Mouse (Mus musculus): ENCODE results near the gene Kif13a. TPM values are rescaled to one million over a fixed set of nuclear protein-coding genes. Genes with fewer than 3 reads are reported as not detected.

Gene Kif13a
- total and polyA plus RNA-seq, 2 experiments from 2014 or later = 13.3 to 21.6 TPM

GRCm38 (mm10) chr13:46748138-46748873, 181.4 kb downstream of the Kif13a start:
- H3K36me3 ChIP-seq (ENCODE audit: insufficient read depth, low read length) = peaks cover 22% of the 10 kb centered on the region; the same call in 1 of the 2 replicates
- no peak overlapping the region for H3K9ac ChIP-seq (replicated peaks; ENCODE audit: low read length)
- no peaks in the 10 kb centered on the region for H3K9me3 ChIP-seq (ENCODE audit: low read length)
- no peak for ATAC-seq
- no peak for DNase-seq (ENCODE audit: low spot score)
- WGBS = 89% methylated on average over 5 of the region's 5 CpGs
- H3K4me3 ChIP-seq (ENCODE audit: low read length) = no peak overlapping the region
- H3K4me2 ChIP-seq (ENCODE audit: low read depth, low read length) = no peak overlapping the region
- no peaks in the 10 kb centered on the region for H3K27me3 ChIP-seq (ENCODE audit: insufficient read depth, low read length)
- H3K4me1 ChIP-seq (ENCODE audit: insufficient read depth, low read length) = no peaks in the 10 kb centered on the region
- H3K27ac ChIP-seq = no peak overlapping the region
- TF ChIP-seq CTCF (IDR thresholded peaks at IDR 0.05; ENCODE audit: low read depth) = no peak

DNA sequence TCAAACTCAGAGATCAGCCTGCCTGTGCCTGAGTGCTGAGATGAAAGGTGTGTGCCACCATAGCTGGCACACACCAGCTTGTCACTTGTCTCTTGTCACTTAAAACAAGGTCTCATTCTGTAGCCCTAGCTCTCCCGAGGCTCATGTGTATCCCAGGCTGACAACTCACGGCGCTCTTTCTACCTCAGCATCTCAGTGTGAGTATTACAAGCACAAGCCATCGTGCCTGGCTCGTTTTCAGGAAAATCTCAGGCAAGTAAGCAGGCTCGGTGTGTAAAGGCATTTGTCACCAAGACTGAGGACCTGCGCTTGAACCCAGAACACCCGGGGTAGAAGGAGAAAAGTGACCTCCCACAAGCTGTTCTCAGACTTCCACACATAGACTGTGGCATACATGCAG, 185.8 kb downstream of the Kif13a start:
- no peak overlapping the region for H3K27ac ChIP-seq
- WGBS = 86% methylated on average over 8 of the region's 8 CpGs
- no peak overlapping the region for H3K9ac ChIP-seq (replicated peaks; ENCODE audit: low read length)
- H3K9me3 ChIP-seq (ENCODE audit: low read length) = no peaks in the 10 kb centered on the region
- DNase-seq (ENCODE audit: low spot score) (no peak), ATAC-seq (no peak)
- no peaks in the 10 kb centered on the region for H3K27me3 ChIP-seq (ENCODE audit: insufficient read depth, low read length)
- no peak overlapping the region for H3K4me3 ChIP-seq (ENCODE audit: low read length)
- no peaks in the 10 kb centered on the region for H3K36me3 ChIP-seq (ENCODE audit: insufficient read depth, low read length)
- no peaks in the 10 kb centered on the region for H3K4me1 ChIP-seq (ENCODE audit: insufficient read depth, low read length)
- no peak overlapping the region for H3K4me2 ChIP-seq (ENCODE audit: low read depth, low read length)
- no peak for TF ChIP-seq CTCF (IDR thresholded peaks at IDR 0.05; ENCODE audit: low read depth)

GRCm38 (mm10) chr13:46742367-46742766, 187.3 kb downstream of the Kif13a start:
- Histone ChIP-seq H3K4me1 (ENCODE audit: insufficient read depth, low read length) (no peaks in the 10 kb centered on the region), H3K36me3 (ENCODE audit: insufficient read depth, low read length) (no peaks in the 10 kb centered on the region), H3K9me3 (ENCODE audit: low read length) (no peaks in the 10 kb centered on the region), H3K9ac (replicated peaks; ENCODE audit: low read length) (no peak overlapping the region), H3K4me2 (ENCODE audit: low read depth, low read length) (no peak overlapping the region), H3K27ac (no peak overlapping the region), H3K4me3 (ENCODE audit: low read length) (no peak overlapping the region), H3K27me3 (ENCODE audit: insufficient read depth, low read length) (no peaks in the 10 kb centered on the region)
- 72% methylated on average over 2 of the region's 2 CpGs for WGBS
- TF ChIP-seq CTCF (IDR thresholded peaks at IDR 0.05; ENCODE audit: low read depth) = no peak
- ATAC-seq (no peak), DNase-seq (ENCODE audit: low spot score) (no peak)

- ATAC-seq (no peak), DNase-seq (ENCODE audit: low spot score) (no peak)
- no peak overlapping the region for H3K27ac ChIP-seq
- no peak overlapping the region for H3K4me3 ChIP-seq (ENCODE audit: low read length)
- TF ChIP-seq CTCF (IDR thresholded peaks at IDR 0.05; ENCODE audit: low read depth) = no peak
- peaks cover 7% of the 10 kb centered on the region; the same call in 1 of the 2 replicates for H3K4me1 ChIP-seq (ENCODE audit: insufficient read depth, low read length)
- no peak overlapping the region for H3K4me2 ChIP-seq (ENCODE audit: low read depth, low read length)
- WGBS = 80% methylated on average over 7 of the region's 7 CpGs
- no peaks in the 10 kb centered on the region for H3K9me3 ChIP-seq (ENCODE audit: low read length)
- no peaks in the 10 kb centered on the region for H3K36me3 ChIP-seq (ENCODE audit: insufficient read depth, low read length)
- H3K9ac ChIP-seq (replicated peaks; ENCODE audit: low read length) = no peak overlapping the region
- H3K27me3 ChIP-seq (ENCODE audit: insufficient read depth, low read length) = no peaks in the 10 kb centered on the region
Observed at GRCm38 (mm10) chr13:46739426-46739825, 190.2 kb downstream of the Kif13a start.

- H3K9ac ChIP-seq (replicated peaks; ENCODE audit: low read length) = no peak overlapping the region
- no peak overlapping the region for H3K4me3 ChIP-seq (ENCODE audit: low read length)
- WGBS = 81% methylated on average over 4 of the region's 4 CpGs
- DNase-seq (ENCODE audit: low spot score) (no peak), ATAC-seq (no peak)
- no peak for TF ChIP-seq CTCF (IDR thresholded peaks at IDR 0.05; ENCODE audit: low read depth)
- no peak overlapping the region for H3K27ac ChIP-seq
- H3K4me1 ChIP-seq (ENCODE audit: insufficient read depth, low read length) = peaks cover 7% of the 10 kb centered on the region; the same call in 1 of the 2 replicates
- no peaks in the 10 kb centered on the region for H3K27me3 ChIP-seq (ENCODE audit: insufficient read depth, low read length)
- H3K36me3 ChIP-seq (ENCODE audit: insufficient read depth, low read length) = no peaks in the 10 kb centered on the region
- no peaks in the 10 kb centered on the region for H3K9me3 ChIP-seq (ENCODE audit: low read length)
- H3K4me2 ChIP-seq (ENCODE audit: low read depth, low read length) = no peak overlapping the region
Observed at GRCm38 (mm10) chr13:46737482-46737881, 192.2 kb downstream of the Kif13a start.

- TF ChIP-seq CTCF (IDR thresholded peaks at IDR 0.05; ENCODE audit: low read depth) = no peak
- Histone ChIP-seq H3K4me2 (ENCODE audit: low read depth, low read length) (peak overlapping the region; percentile 86), H3K36me3 (ENCODE audit: insufficient read depth, low read length) (no peaks in the 10 kb centered on the region), H3K4me3 (ENCODE audit: low read length) (peak overlapping the region; percentile 41), H3K9me3 (ENCODE audit: low read length) (no peaks in the 10 kb centered on the region), H3K4me1 (ENCODE audit: insufficient read depth, low read length) (peaks cover 7% of the 10 kb centered on the region; the same call in 1 of the 2 replicates), H3K9ac (replicated peaks; ENCODE audit: low read length) (peak overlapping the region; percentile 44), H3K27me3 (ENCODE audit: insufficient read depth, low read length) (no peaks in the 10 kb centered on the region), H3K27ac (no peak overlapping the region)
- WGBS = 3% methylated on average over 12 of the region's 12 CpGs
- DNase-seq (ENCODE audit: low spot score) = no peak
- no peak for ATAC-seq
Observed at GRCm38 (mm10) chr13:46736479-46736865, 193.2 kb downstream of the Kif13a start.

All from hindbrain, postnatal 0 days (tissue).